Mouse (Mus musculus): ENCODE results near the gene Ric3. TPM values are rescaled to one million over a fixed set of nuclear protein-coding genes. Genes with fewer than 3 reads are reported as not detected.

Gene Ric3
- 1 to 10 TPM in 1 of 2 experiments, under 1 TPM in 1; 0.89 to 3.2 TPM for polyA plus RNA-seq (2017; shearing (Covaris generic))

GRCm38 (mm10) chr7:109083113-109083812 lies at the start of gene Ric3:
TSS of gene Ric3 (minus strand) at chr7:109083331.

Other genes starting within 250 kb of the Ric3 start
- gene Olfr516, start 232.8 kb downstream of the Ric3 start, polyA plus RNA-seq (2017; shearing (Covaris generic)): not detected
- gene Olfr517, start 211.0 kb downstream of the Ric3 start, polyA plus RNA-seq (2017; shearing (Covaris generic)): not detected
- under 1 TPM; 0.24 to 0.43 TPM for gene Olfr518, start 198.3 kb downstream of the Ric3 start, polyA plus RNA-seq (2017; shearing (Covaris generic))
- not detected for gene Olfr519, start 188.9 kb downstream of the Ric3 start, polyA plus RNA-seq (2017; shearing (Covaris generic))
- gene Nlrp10, start 153.2 kb downstream of the Ric3 start, polyA plus RNA-seq (2017; shearing (Covaris generic)): under 1 TPM in 1 of 2 experiments, not detected in 1; 0.19 TPM
- gene Eif3f, start 148.9 kb downstream of the Ric3 start, polyA plus RNA-seq (2017; shearing (Covaris generic)): 100 to 1,000 TPM; 128 to 134 TPM
- gene Tub, start 133.0 kb downstream of the Ric3 start, polyA plus RNA-seq (2017; shearing (Covaris generic)): 1 to 10 TPM; 1.3 to 2.2 TPM
- not detected for gene Lmo1, start 91.9 kb upstream of the Ric3 start, polyA plus RNA-seq (2017; shearing (Covaris generic))